Mouse (Mus musculus): ENCODE results near the gene Pappa. TPM values are rescaled to one million over a fixed set of nuclear protein-coding genes. Genes with fewer than 3 reads are reported as not detected.

The Pappa gene
- total and polyA plus RNA-seq, 3 experiments = not detected

GRCm38 (mm10) chr4:65134358-65134757 lies 10.4 kb downstream of the Pappa start:
- Histone ChIP-seq H3K79me2 (ENCODE audit: control insufficient read depth, insufficient read depth, low read length, poor library complexity) (no peaks in the 10 kb centered on the region), H3K36me3 (ENCODE audit: control insufficient read depth in 1 of 2, insufficient read depth in 2 of 2, low read length in 2 of 2) (no peaks in the 10 kb centered on the region), H3K9ac (ENCODE audit: control insufficient read depth, low read depth, low read length, poor library complexity, severe bottlenecking) (no peak overlapping the region), H3K27me3 (ENCODE audit: control insufficient read depth in 1 of 2, insufficient read depth in 2 of 2, low read length in 2 of 2) (no peaks in the 10 kb centered on the region), H3K27ac (ENCODE audit: control insufficient read depth, low read depth, low read length) (no peak overlapping the region), H3K4me1 (ENCODE audit: control insufficient read depth in 1 of 2, insufficient read depth in 2 of 2, low read length in 2 of 2) (no peaks in the 10 kb centered on the region), H3K4me3 (ENCODE audit: control insufficient read depth in 1 of 2, insufficient read depth in 1 of 2, low read depth in 2 of 2, low read length in 2 of 2) (no peak overlapping the region), H3K9me3 (replicated peaks; ENCODE audit: insufficient read depth, low read length) (no peaks in the 10 kb centered on the region)
- TF ChIP-seq POLR2A (IDR thresholded peaks at IDR 0.05; ENCODE audit: control insufficient read depth in 1 of 2, insufficient read depth in 1 of 2, low read depth in 1 of 2, low read length in 2 of 2, poor library complexity in 1 of 2) (no peak), TCF12 (IDR thresholded peaks at IDR 0.05; ENCODE audit: low read depth, low read length) (no peak), CTCF (IDR thresholded peaks at IDR 0.05 in 2 of 3, conservative IDR thresholded peaks at IDR 0.05 in 1 of 3; ENCODE audit: control insufficient read depth in 1 of 3, insufficient read depth in 1 of 3, low read depth in 2 of 3, low read length in 3 of 3, poor library complexity in 1 of 3, severe bottlenecking in 1 of 3) (no peak), BHLHE40 (IDR thresholded peaks at IDR 0.05; ENCODE audit: borderline replicate concordance, low read depth, low read length) (no peak), MXI1 (IDR thresholded peaks at IDR 0.05; ENCODE audit: low read depth, low read length) (no peak), POLR2AphosphoS5 (IDR thresholded peaks at IDR 0.05; ENCODE audit: borderline replicate concordance, low read depth, low read length) (no peak), MAX (IDR thresholded peaks at IDR 0.05; ENCODE audit: low read length) (no peak), GABPA (IDR thresholded peaks at IDR 0.05; ENCODE audit: low read depth, low read length) (no peak), MAFK (IDR thresholded peaks at IDR 0.05; ENCODE audit: borderline replicate concordance, low read depth, low read length) (no peak), SMC3 (IDR thresholded peaks at IDR 0.05; ENCODE audit: low read depth, low read length) (no peak), MEF2A (IDR thresholded peaks at IDR 0.05; ENCODE audit: extremely low read depth, insufficient replicate concordance, low read depth, low read length, poor library complexity, severe bottlenecking) (no peak), JUND (IDR thresholded peaks at IDR 0.05; ENCODE audit: low read depth, low read length) (no peak), MAZ (IDR thresholded peaks at IDR 0.05; ENCODE audit: low read depth, low read length) (no peak), ETS1 (IDR thresholded peaks at IDR 0.05; ENCODE audit: low read depth, low read length) (no peak), TBP (IDR thresholded peaks at IDR 0.05; ENCODE audit: low read depth, low read length) (no peak), UBTF (IDR thresholded peaks at IDR 0.05; ENCODE audit: borderline replicate concordance, insufficient read depth, low read depth, low read length) (no peak), GATA1 (IDR thresholded peaks at IDR 0.05; ENCODE audit: low read depth, low read length) (no peak), RCOR1 (IDR thresholded peaks at IDR 0.05; ENCODE audit: low read depth, low read length) (no peak), ZMIZ1 (IDR thresholded peaks at IDR 0.05; ENCODE audit: low read depth, low read length) (no peak), USF2 (IDR thresholded peaks at IDR 0.05; ENCODE audit: borderline replicate concordance in 1 of 2, insufficient read depth in 1 of 2, low read depth in 1 of 2, low read length in 2 of 2) (no peak)
- DNase-seq (ENCODE audit: low read depth, low spot score) = no peak

GRCm38 (mm10) chr4:65135109-65135508 lies 11.1 kb downstream of the Pappa start:
- H3K9me3 ChIP-seq (replicated peaks; ENCODE audit: insufficient read depth, low read length) = no peaks in the 10 kb centered on the region
- H3K4me1 ChIP-seq (ENCODE audit: control insufficient read depth in 1 of 2, insufficient read depth in 2 of 2, low read length in 2 of 2) = no peaks in the 10 kb centered on the region
- no peaks in the 10 kb centered on the region for H3K27me3 ChIP-seq (ENCODE audit: control insufficient read depth in 1 of 2, insufficient read depth in 2 of 2, low read length in 2 of 2)
- H3K36me3 ChIP-seq (ENCODE audit: control insufficient read depth in 1 of 2, insufficient read depth in 2 of 2, low read length in 2 of 2) = no peaks in the 10 kb centered on the region
- no peak overlapping the region for H3K27ac ChIP-seq (ENCODE audit: control insufficient read depth, low read depth, low read length)
- DNase-seq (ENCODE audit: low read depth, low spot score) = no peak
- no peaks in the 10 kb centered on the region for H3K79me2 ChIP-seq (ENCODE audit: control insufficient read depth, insufficient read depth, low read length, poor library complexity)
- H3K4me3 ChIP-seq (ENCODE audit: control insufficient read depth in 1 of 2, insufficient read depth in 1 of 2, low read depth in 2 of 2, low read length in 2 of 2) = no peak overlapping the region
- H3K9ac ChIP-seq (ENCODE audit: control insufficient read depth, low read depth, low read length, poor library complexity, severe bottlenecking) = no peak overlapping the region
- TF ChIP-seq TBP (IDR thresholded peaks at IDR 0.05; ENCODE audit: low read depth, low read length) (no peak), E2F4 (IDR thresholded peaks at IDR 0.05; ENCODE audit: borderline replicate concordance, low read depth, low read length) (no peak), MAFK (IDR thresholded peaks at IDR 0.05; ENCODE audit: borderline replicate concordance, low read depth, low read length) (no peak), SIN3A (IDR thresholded peaks at IDR 0.05; ENCODE audit: low read length) (no peak), GATA1 (IDR thresholded peaks at IDR 0.05; ENCODE audit: low read depth, low read length) (no peak), RAD21 (IDR thresholded peaks at IDR 0.05; ENCODE audit: low read depth, low read length) (no peak), RCOR1 (IDR thresholded peaks at IDR 0.05; ENCODE audit: low read depth, low read length) (no peak), NRF1 (IDR thresholded peaks at IDR 0.05; ENCODE audit: insufficient read depth, low read depth, low read length, poor library complexity, severe bottlenecking) (no peak), ELF1 (IDR thresholded peaks at IDR 0.05; ENCODE audit: low read depth, low read length) (no peak), EP300 (IDR thresholded peaks at IDR 0.05; ENCODE audit: low read depth in 1 of 2, low read length in 2 of 2) (no peak), ZKSCAN1 (IDR thresholded peaks at IDR 0.05; ENCODE audit: low read depth, low read length) (no peak), CTCF (IDR thresholded peaks at IDR 0.05 in 2 of 3, conservative IDR thresholded peaks at IDR 0.05 in 1 of 3; ENCODE audit: control insufficient read depth in 1 of 3, insufficient read depth in 1 of 3, low read depth in 2 of 3, low read length in 3 of 3, poor library complexity in 1 of 3, severe bottlenecking in 1 of 3) (no peak), POLR2A (IDR thresholded peaks at IDR 0.05; ENCODE audit: control insufficient read depth in 1 of 2, insufficient read depth in 1 of 2, low read depth in 1 of 2, low read length in 2 of 2, poor library complexity in 1 of 2) (no peak), POLR2AphosphoS2 (IDR thresholded peaks at IDR 0.05; ENCODE audit: low read length) (no peak), UBTF (IDR thresholded peaks at IDR 0.05; ENCODE audit: borderline replicate concordance, insufficient read depth, low read depth, low read length) (no peak), ETS1 (IDR thresholded peaks at IDR 0.05; ENCODE audit: low read depth, low read length) (no peak)
